Mouse (Mus musculus) right cerebral cortex, postnatal 4 days (tissue): ENCODE measurements around the gene Mmab.

Source experiments
- DNase-seq: peaks from one replicate; pipeline ENCODE4 v3.0.0-alpha.2; 2022

Mmab gene

GRCm38 (mm10) chr5:114443566-114444367 lies at the start of gene Mmab, which contains the start of gene Mvk:
Gene Mmab (minus strand): TSS chr5:114444060.
Gene Mvk (plus strand): TSS chr5:114444269.
- peak; percentile 99 for DNase-seq

GRCm38 (mm10) chr5:114490241-114490640 lies 46.4 kb upstream of the Mmab start:
- no peak for DNase-seq

- DNase-seq = no peak
Measured at GRCm38 (mm10) chr5:114489570-114489969, 45.7 kb upstream of the Mmab start.

GRCm38 (mm10) chr5:114485685-114486084 lies 41.8 kb upstream of the Mmab start:
- DNase-seq = no peak

- no peak for DNase-seq
Measured at GRCm38 (mm10) chr5:114482587-114483011, 38.7 kb upstream of the Mmab start.

GRCm38 (mm10) chr5:114478267-114478666 lies 34.4 kb upstream of the Mmab start:
- DNase-seq = no peak

- DNase-seq = no peak
Measured at GRCm38 (mm10) chr5:114474741-114475491, 31.1 kb upstream of the Mmab start.

GRCm38 (mm10) chr5:114470359-114470758 lies 26.5 kb upstream of the Mmab start:
- DNase-seq = no peak

- DNase-seq = no peak
Measured at GRCm38 (mm10) chr5:114468007-114468406, 24.1 kb upstream of the Mmab start.

GRCm38 (mm10) chr5:114467430-114467829 lies 23.6 kb upstream of the Mmab start:
- peak; percentile 74 for DNase-seq

GRCm38 (mm10) chr5:114467019-114467418 lies 23.2 kb upstream of the Mmab start:
- DNase-seq = no peak

- DNase-seq = no peak
Measured at GRCm38 (mm10) chr5:114465641-114466040, 21.8 kb upstream of the Mmab start.

GRCm38 (mm10) chr5:114464561-114464960 lies 20.7 kb upstream of the Mmab start:
- DNase-seq = no peak

GRCm38 (mm10) chr5:114462067-114463040 lies 18.5 kb upstream of the Mmab start:
- DNase-seq = no peak

GRCm38 (mm10) chr5:114461238-114461637 lies 17.4 kb upstream of the Mmab start:
- peak; percentile 83 for DNase-seq

- DNase-seq = no peak
Measured at GRCm38 (mm10) chr5:114456995-114457605, 13.2 kb upstream of the Mmab start.

GRCm38 (mm10) chr5:114456287-114456686 lies 12.4 kb upstream of the Mmab start:
- no peak for DNase-seq

GRCm38 (mm10) chr5:114449011-114449410 lies 5.2 kb upstream of the Mmab start:
- no peak for DNase-seq

GRCm38 (mm10) chr5:114444368-114444692 lies 470 bp upstream of the Mmab start:
- DNase-seq = no peak

- no peak for DNase-seq
Measured at GRCm38 (mm10) chr5:114435588-114435987, 8.3 kb downstream of the Mmab start.

- DNase-seq = no peak
Measured at GRCm38 (mm10) chr5:114434359-114434758, 9.5 kb downstream of the Mmab start.

- no peak for DNase-seq
Measured at GRCm38 (mm10) chr5:114429781-114430180, 14.1 kb downstream of the Mmab start.
